Mouse (Mus musculus) hindbrain, postnatal 0 days (tissue): Measurements from ENCODE around the gene Lypla2. TPM values are rescaled to one million over a fixed set of nuclear protein-coding genes. Genes with fewer than 3 reads are reported as not detected.
A peak's percentile ranks its signal among the peaks of the same experiment; 100 is the strongest.

ENCODE experiments used
- ATAC-seq: fragments of 200-750 bp; cut with Nextera tagmentation; 2 replicates; pipeline ENCODE4 v1.8.0; 2017; ENCODE audit warnings: mild to moderate bottlenecking, moderate TSS enrichment, moderate library complexity
- DNase-seq: peaks from one replicate; pipeline ENCODE4 v3.0.0-alpha.2; 2015; ENCODE audit warnings: low spot score
- H3K27ac ChIP-seq: fragments of 300-500 bp; sonication (generic); 2 replicates; pipeline ENCODE4 v1.5.1; 2014; ENCODE audit warnings: mild to moderate bottlenecking
- H3K27me3 ChIP-seq: fragments of 300-500 bp; sonication (generic); 2 replicates; pipeline ENCODE4 v1.6.1; 2014; ENCODE audit warnings: low read length, mixed read lengths; ENCODE audit not compliant: insufficient read depth
- H3K36me3 ChIP-seq: fragments of 300-500 bp; sonication (generic); 2 replicates; pipeline ENCODE4 v1.6.1; 2014; ENCODE audit warnings: low read length, mixed read lengths; ENCODE audit not compliant: insufficient read depth
- H3K4me1 ChIP-seq: fragments of 300-500 bp; sonication (generic); 2 replicates; pipeline ENCODE4 v1.6.1; 2014; ENCODE audit warnings: antibody characterized with exemption, low read length, mixed read lengths; ENCODE audit not compliant: insufficient read depth
- H3K4me2 ChIP-seq: fragments of 300-500 bp; sonication (generic); 2 replicates; pipeline ENCODE4 v1.6.1; 2014; ENCODE audit warnings: low read depth, mild to moderate bottlenecking, low read length, moderate library complexity, mixed read lengths
- H3K4me3 ChIP-seq: fragments of 300-500 bp; sonication (generic); 2 replicates; pipeline ENCODE4 v1.5.1; 2014; ENCODE audit warnings: low read length
- H3K9ac ChIP-seq: fragments of 300-500 bp; sonication (generic); replicated peaks from 2 replicates; pipeline ENCODE4 v1.6.1; 2014; ENCODE audit warnings: mild to moderate bottlenecking, low read length, moderate library complexity, mixed read lengths
- H3K9me3 ChIP-seq: fragments of 300-500 bp; sonication (generic); 2 replicates; pipeline ENCODE4 v1.6.1; 2016; ENCODE audit warnings: low read length, mixed read lengths
- CTCF ChIP-seq: IDR thresholded peaks from 2 replicates; pipeline ENCODE4 v1.5.1; 2016; ENCODE audit warnings: antibody characterized with exemption, control low read depth, low read depth
- WGBS: fragments of 180-500 bp; shearing (Covaris S2); extraction: QIAGEN DNeasy Blood & Tissue Kit; methylation state at CpG from one replicate; pipeline ENCODE4 v1.1.7; 2014; 5-methylcytosine and 5-hydroxymethylcytosine counted together
- polyA plus RNA-seq: library from polyadenylated mRNA; unstranded; fragments of >200 nt; fragmentation: Nextera tagmentation; extraction: Ambion mirVana; gene quantifications from 2 replicates; pipeline ENCODE4 v1.2.1, GENCODE M21; 2015
- total RNA-seq: library from RNA; depleted of rRNA; stranded (reverse); fragments of >200 nt; gene quantifications from 2 replicates; pipeline ENCODE4 v1.2.3, GENCODE M21; 2014

Lypla2 gene
- total and polyA plus RNA-seq, 2 experiments from 2014 or later, result 172 to 186 TPM

- DNase-seq, result no peak
- peaks cover 8% of the 10 kb centered on the region for H3K4me1 ChIP-seq
- no peak for TF ChIP-seq CTCF
- H3K4me3 ChIP-seq, result peak overlapping the region; percentile 95
- H3K4me2 ChIP-seq, result peak overlapping the region; percentile 96
- WGBS, result 70% methylated on average over 13 of the region's 13 CpGs
- H3K9me3 ChIP-seq, result no peaks in the 10 kb centered on the region
- no peak for ATAC-seq
- no peaks in the 10 kb centered on the region for H3K27me3 ChIP-seq
- peak overlapping the region; percentile 76; the same call in 1 of the 2 replicates for H3K27ac ChIP-seq
- H3K9ac ChIP-seq, result 0 out of 2 replicates have a peak overlapping the region, but pooled peaks have one; percentile 94
- peaks cover 35% of the 10 kb centered on the region for H3K36me3 ChIP-seq
These were observed 735 bp upstream of the Lypla2 start for GRCm38 (mm10) chr4:135972911-135973811.

GRCm38 (mm10) chr4:135971805-135972555 is 446 bp downstream of the Lypla2 start:
- Histone ChIP-seq H3K36me3 (peaks cover 43% of the 10 kb centered on the region), H3K9ac (peak overlapping the region; percentile 94), H3K4me1 (peaks cover 8% of the 10 kb centered on the region), H3K4me3 (peak overlapping the region; percentile 95), H3K27ac (peak overlapping the region; percentile 76; the same call in 1 of the 2 replicates), H3K9me3 (no peaks in the 10 kb centered on the region), H3K27me3 (no peaks in the 10 kb centered on the region), H3K4me2 (peak overlapping the region; percentile 96)
- ATAC-seq (peak; percentile 67), DNase-seq (no peak)
- WGBS, result under 1% methylated on average over 35 of the region's 35 CpGs
- no peak for TF ChIP-seq CTCF

GRCm38 (mm10) chr4:135970585-135970984 is 1.8 kb downstream of the Lypla2 start:
- peak overlapping the region; percentile 96; the same call in 1 of the 2 replicates for H3K4me2 ChIP-seq
- 90% methylated on average over 11 of the region's 11 CpGs for WGBS
- no peak for TF ChIP-seq CTCF
- no peaks in the 10 kb centered on the region for H3K9me3 ChIP-seq
- no peak for DNase-seq
- H3K4me3 ChIP-seq, result no peak overlapping the region
- H3K27ac ChIP-seq, result no peak overlapping the region
- no peaks in the 10 kb centered on the region for H3K27me3 ChIP-seq
- ATAC-seq, result no peak
- peaks cover 8% of the 10 kb centered on the region for H3K4me1 ChIP-seq
- no peak overlapping the region for H3K9ac ChIP-seq
- peaks cover 43% of the 10 kb centered on the region for H3K36me3 ChIP-seq

- ATAC-seq (no peak), DNase-seq (no peak)
- Histone ChIP-seq H3K36me3 (peaks cover 43% of the 10 kb centered on the region), H3K9me3 (no peaks in the 10 kb centered on the region), H3K9ac (no peak overlapping the region), H3K4me2 (no peak overlapping the region), H3K27ac (no peak overlapping the region), H3K4me1 (peaks cover 14% of the 10 kb centered on the region), H3K27me3 (no peaks in the 10 kb centered on the region), H3K4me3 (no peak overlapping the region)
- WGBS, result 79% methylated on average over 13 of the region's 13 CpGs
- no peak for TF ChIP-seq CTCF
These were observed 3.2 kb downstream of the Lypla2 start for GRCm38 (mm10) chr4:135969070-135969750.

GRCm38 (mm10) chr4:135968271-135968869 is 4.1 kb downstream of the Lypla2 start:
- DNase-seq (no peak), ATAC-seq (no peak)
- Histone ChIP-seq H3K9me3 (no peaks in the 10 kb centered on the region), H3K4me1 (peaks cover 14% of the 10 kb centered on the region), H3K36me3 (peaks cover 43% of the 10 kb centered on the region), H3K4me3 (no peak overlapping the region), H3K27ac (no peak overlapping the region), H3K4me2 (no peak overlapping the region), H3K27me3 (no peaks in the 10 kb centered on the region), H3K9ac (no peak overlapping the region)
- WGBS, result 73% methylated on average over 19 of the region's 19 CpGs
- no peak for TF ChIP-seq CTCF
